Mouse (Mus musculus) lung, postnatal 10 days (tissue): ENCODE data around the gene Fbln1.

Experiments
- DNase-seq: peaks from one replicate; pipeline ENCODE4 v3.0.0; 2021

The Fbln1 gene

GRCm38 (mm10) chr15:85238821-85239745 is 33.3 kb downstream of the Fbln1 start:
- peak; percentile 45 for DNase-seq

- DNase-seq: no peak
These were observed 34.3 kb downstream of the Fbln1 start for GRCm38 (mm10) chr15:85240086-85240485.

DNA sequence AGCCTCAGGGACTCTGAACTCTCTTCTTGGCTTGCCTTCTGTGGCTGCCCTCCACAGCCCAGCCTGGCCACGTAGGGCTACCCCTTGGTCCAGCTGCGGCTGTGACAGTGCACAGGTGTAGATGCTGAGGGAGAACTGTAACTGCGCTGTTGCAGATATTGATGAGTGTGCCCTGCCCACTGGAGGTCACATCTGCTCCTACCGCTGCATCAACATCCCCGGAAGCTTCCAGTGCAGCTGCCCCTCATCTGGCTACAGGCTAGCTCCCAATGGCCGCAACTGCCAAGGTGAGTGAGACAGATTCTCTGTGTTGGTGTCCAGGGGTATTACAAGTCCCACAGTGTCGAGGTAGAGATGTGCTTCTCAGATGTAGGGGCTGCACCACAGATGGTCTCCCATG is 36.1 kb downstream of the Fbln1 start:
- no peak for DNase-seq

DNA sequence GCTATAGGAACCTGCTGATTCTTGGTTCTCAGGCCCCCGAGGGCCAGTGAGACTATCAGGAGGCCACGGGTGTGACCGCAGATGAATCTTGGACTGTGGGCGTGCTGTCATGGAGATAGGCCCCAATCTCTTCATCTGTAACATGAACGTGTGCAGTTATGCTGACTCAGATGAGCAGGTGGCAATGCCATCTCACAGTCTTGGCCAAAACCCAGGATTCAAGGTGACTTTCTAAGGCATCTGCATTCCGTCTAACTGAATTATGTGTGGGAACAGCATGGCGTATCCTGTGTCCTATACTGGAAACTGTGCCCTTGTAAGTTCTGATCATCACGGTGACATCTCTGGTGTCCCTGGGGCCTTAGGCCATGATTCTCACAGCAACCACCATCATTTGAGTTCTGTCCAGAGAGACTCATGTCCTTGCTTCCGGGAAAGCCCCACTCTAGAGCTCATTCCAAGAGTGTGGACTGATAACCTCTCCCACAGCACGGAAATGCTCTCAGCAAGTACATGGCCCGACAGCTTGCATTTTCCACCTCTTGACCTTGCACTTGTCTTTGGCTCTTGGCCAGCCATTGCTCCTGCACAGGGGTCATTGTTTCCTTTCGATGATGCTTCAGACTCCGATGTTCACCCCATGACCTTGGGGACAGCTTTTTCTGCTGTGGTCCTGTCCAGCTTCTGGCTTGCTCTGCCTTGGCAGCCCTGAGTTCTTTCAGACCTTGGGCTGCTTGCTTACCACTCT is 38.8 kb downstream of the Fbln1 start:
- DNase-seq: no peak

GRCm38 (mm10) chr15:85245241-85246010 is 39.7 kb downstream of the Fbln1 start:
- no peak for DNase-seq

DNA sequence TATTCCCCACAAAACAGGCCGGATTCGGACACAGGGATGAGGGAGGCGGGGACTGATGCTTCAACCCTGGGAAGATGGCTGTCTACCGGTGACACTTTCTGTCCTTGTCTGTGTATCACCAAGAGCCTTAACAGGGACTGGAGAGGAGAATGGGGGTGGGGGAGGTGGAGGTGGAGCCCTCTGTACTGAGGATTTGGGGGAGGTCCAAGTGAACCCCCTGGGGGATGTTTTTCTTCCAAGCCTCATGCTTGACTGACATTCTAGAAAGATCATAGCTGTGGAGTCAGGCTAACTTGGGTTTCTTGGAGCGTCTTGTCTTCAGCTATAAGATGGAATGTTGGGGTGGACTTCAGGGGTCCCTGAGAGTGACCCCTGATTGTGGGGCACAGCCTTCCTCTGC is 40.3 kb downstream of the Fbln1 start:
- no peak for DNase-seq

- DNase-seq: no peak
These were observed 41.2 kb downstream of the Fbln1 start for GRCm38 (mm10) chr15:85246936-85247335.

DNA sequence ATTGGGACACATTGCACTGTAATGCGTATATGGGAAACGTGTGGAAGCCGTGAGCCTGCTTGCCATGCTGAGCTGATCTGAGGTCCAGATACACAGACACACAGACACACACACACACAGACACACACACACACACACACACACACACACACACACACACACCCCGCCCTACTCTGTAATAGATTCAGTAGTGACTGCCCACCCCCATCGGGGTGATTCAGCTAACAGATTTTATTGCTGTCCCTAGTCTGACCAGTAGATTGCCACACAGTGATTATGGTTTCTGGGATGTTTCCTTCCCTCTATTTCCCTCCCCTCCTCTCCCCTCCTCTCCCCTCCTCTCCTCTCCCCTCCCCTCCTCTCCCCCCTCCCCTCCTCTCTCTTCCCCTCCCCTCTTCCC is 42.6 kb downstream of the Fbln1 start:
- no peak for DNase-seq

DNA sequence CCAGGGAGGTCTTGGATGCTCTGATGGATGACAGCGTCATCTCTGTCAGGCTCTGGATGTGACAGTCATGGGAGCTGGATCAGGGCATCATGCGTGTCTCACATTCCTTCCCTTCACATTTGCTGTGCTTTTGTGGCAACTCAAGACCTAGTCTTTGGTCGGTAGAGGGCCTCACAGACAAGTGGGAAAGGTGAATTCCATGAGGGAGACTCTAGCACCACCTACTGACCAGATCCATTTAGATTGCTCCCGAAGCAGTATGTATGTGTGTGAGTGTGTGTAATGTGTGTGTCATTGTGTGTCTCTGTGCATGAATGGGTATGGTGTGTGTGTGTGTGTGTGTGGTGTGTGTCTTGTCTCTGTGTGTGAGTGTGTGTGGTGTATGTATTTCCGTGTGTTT is 43.5 kb downstream of the Fbln1 start:
- DNase-seq: peak; percentile 87

DNA sequence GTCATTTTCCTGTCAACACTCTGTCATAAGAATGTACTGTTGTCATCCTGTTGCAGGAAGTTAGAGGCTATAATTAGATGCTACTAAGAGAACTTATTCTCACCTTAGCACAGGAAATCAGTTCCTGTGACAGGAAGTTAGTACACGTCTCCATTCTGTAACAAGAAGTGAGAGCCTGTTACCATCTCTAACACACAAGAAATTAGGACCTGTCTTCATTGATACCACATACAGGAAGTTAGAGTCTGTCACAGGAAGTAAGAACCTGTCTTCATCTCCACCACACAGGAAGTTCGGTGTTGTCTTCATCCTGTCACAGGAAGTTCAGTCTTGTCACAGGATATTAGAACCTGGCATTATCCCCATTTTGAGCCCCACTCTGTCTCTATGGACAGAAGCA is 44.7 kb downstream of the Fbln1 start:
- DNase-seq: no peak

GRCm38 (mm10) chr15:85252476-85252875 is 46.7 kb downstream of the Fbln1 start:
- DNase-seq: no peak

- peak; percentile 80 for DNase-seq
These were observed 52.2 kb downstream of the Fbln1 start for GRCm38 (mm10) chr15:85257775-85258429.

DNA sequence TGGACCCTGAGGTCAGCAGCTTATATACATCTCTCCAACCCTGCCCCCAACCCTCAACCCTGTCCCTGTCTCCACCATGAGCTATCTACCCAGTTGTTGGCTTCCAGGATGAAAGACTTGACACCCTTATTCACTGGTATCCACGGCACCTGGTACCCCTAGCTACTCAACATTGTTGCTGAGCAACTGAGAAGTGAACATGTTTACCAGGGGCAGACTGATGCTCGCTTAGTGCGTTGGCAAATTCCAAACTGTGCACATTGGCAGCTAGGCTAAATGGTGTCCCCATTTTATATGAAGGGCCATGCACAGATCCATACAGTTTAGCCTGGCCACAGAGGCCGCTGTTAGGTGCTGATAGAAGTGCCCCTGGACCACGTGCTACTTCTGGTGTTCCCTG is 57.1 kb downstream of the Fbln1 start:
- DNase-seq: no peak

GRCm38 (mm10) chr15:85266729-85267434 is 61.1 kb downstream of the Fbln1 start:
- peak; percentile 90 for DNase-seq

DNA sequence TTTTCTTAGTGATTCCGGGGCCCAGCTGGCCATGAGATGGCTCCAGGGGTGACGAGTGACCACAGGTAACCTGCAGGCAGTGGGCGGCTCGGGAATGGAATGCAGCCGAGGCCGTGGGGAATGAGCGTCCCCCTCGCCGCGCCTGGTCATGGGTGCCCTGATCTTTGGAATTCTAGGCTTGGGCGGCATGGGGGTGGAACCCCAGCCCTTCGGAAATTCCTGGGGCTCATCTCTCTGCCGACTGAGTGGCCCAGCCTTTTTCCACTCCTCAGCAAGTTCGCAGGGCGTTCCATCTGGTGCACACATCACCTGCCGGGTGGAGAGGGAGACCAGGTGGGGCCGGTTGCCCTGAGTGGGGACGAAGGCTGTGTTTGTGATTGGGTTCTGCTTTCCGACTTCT is 62.1 kb downstream of the Fbln1 start:
- no peak for DNase-seq

GRCm38 (mm10) chr15:85272988-85273387 is 67.2 kb downstream of the Fbln1 start:
- no peak for DNase-seq

DNA sequence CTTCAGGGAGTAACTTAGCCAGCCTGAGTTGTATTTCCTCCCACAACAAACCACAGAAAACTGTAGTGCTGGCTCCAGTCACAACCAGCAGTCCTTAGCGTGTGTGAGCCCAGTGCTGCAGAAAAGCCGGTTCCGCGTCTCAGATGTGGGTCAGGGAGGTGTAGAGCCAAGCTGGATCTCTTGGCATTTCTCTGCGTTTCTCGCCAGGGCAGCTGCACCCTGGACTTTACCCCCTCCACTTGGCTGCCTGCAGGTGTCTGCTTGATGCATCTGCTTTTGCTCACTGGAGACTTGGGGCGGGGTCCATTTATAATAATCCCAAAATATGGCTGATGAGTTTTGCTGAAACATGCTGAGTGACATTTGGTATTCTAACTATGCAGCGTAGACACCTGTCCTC is 71.5 kb downstream of the Fbln1 start:
- no peak for DNase-seq

DNA sequence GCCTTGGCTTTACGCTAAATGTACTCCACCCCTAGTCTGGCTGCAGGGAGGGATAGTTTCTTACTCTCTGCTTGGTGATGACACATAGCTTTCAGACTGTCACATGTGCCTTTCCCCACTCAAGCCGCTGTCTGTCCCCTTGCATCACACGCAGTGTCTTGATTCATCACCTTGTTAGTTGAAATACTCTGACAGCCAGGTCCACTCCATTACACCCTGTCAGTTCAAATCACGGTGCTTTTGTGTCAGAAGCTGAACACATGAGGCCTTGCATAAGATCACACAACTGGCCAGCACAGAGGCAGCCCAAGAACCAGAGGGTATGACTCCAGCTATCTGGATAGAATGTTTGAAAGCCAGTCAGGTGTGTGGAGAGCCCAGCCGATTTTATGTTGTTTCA is 73.2 kb downstream of the Fbln1 start:
- DNase-seq: no peak

- no peak for DNase-seq
These were observed 76.3 kb downstream of the Fbln1 start for GRCm38 (mm10) chr15:85282021-85282420.

GRCm38 (mm10) chr15:85284651-85285050 is 78.9 kb downstream of the Fbln1 start:
- DNase-seq: no peak

- DNase-seq: no peak
These were observed 88.9 kb downstream of the Fbln1 start for GRCm38 (mm10) chr15:85294632-85295031.

- no peak for DNase-seq
These were observed 89.8 kb downstream of the Fbln1 start for GRCm38 (mm10) chr15:85295544-85295943.
